ENCODE assay signal across 22 mouse cellular contexts in genomic region chr16:94722936-94723335, GRCm38 (mm10).
DNase-seq lines count a peak whose midpoint lies in the region; ATAC-seq and TF ChIP-seq lines count a peak whose summit lies in the region.
"Had no signal": no experiment of that assay in that cellular context is flagged by ENCODE, and none has a peak within 500 bp of the region (broad histone marks: within the 10 kb centered on the region; RNA-seq: fewer than 3 reads in every experiment).

No protein-coding gene starts in this region.

- H3K27ac ChIP-seq in heart, embryonic 11.5 days (ENCODE audit: low read depth, low read length) = peak overlapping the region; percentile 98
- H3K27ac ChIP-seq in midbrain, embryonic 11.5 days (ENCODE audit: low read depth, low read length) = no peak overlapping the region
- H3K27ac ChIP-seq in midbrain, embryonic 10.5 days (replicated peaks) = no peak overlapping the region
- H3K27ac ChIP-seq in ES-E14 (ENCODE audit: insufficient read depth, low read depth, low read length, poor library complexity, severe bottlenecking) = no peak overlapping the region
- H3K27ac ChIP-seq: limb, embryonic 13.5 days; liver, embryonic 12.5 days; midbrain, embryonic 12.5 days; stomach, embryonic 15.5 days had no signal

- peak; percentile 23; the same call in 1 of the 2 replicates for ATAC-seq in heart, embryonic 11.5 days (replicated peaks; ENCODE audit: insufficient number of reproducible peaks, low FRiP score, low TSS enrichment)
- no peak for ATAC-seq in midbrain, embryonic 11.5 days (ENCODE audit: low FRiP score)
- ATAC-seq: forebrain, embryonic 16.5 days; intestine, postnatal 0 days; liver, embryonic 12.5 days had no signal

- H3K9ac ChIP-seq in heart, embryonic 11.5 days (ENCODE audit: low read depth, low read length) = peak overlapping the region; percentile 78
- no peak overlapping the region for H3K9ac ChIP-seq in midbrain, embryonic 11.5 days (ENCODE audit: low read length)
- no peak overlapping the region for H3K9ac ChIP-seq in ES-E14 (ENCODE audit: insufficient read depth, low read depth, low read length, poor library complexity, severe bottlenecking)
- H3K9ac ChIP-seq: hindbrain, embryonic 12.5 days; limb, embryonic 13.5 days; liver, embryonic 12.5 days; midbrain, embryonic 12.5 days; neural tube, embryonic 15.5 days; stomach, embryonic 15.5 days had no signal

- H3K4me1 ChIP-seq in heart, embryonic 11.5 days (ENCODE audit: control insufficient read depth, insufficient read depth, low read length) = peaks cover 25% of the 10 kb centered on the region
- H3K4me1 ChIP-seq in midbrain, embryonic 11.5 days (ENCODE audit: control insufficient read depth, insufficient read depth, low read length) = no peaks in the 10 kb centered on the region
- peaks cover 22% of the 10 kb centered on the region for H3K4me1 ChIP-seq in midbrain, embryonic 10.5 days
- peaks cover 0 to 10% of the 10 kb centered on the region in 2 experiments; a peak in 1 of 4 replicates for H3K4me1 ChIP-seq in ES-E14 (ENCODE audit: control insufficient read depth in 2 of 2, insufficient read depth in 2 of 2, low read length in 2 of 2, poor library complexity in 1 of 2)

- peak overlapping the region; percentile 61 for H3K4me2 ChIP-seq in heart, embryonic 11.5 days
- no peak overlapping the region for H3K4me2 ChIP-seq in midbrain, embryonic 11.5 days
- H3K4me2 ChIP-seq: liver, embryonic 12.5 days; stomach, embryonic 15.5 days had no signal

- in situ Hi-C loops in ES-E14 (cut with MboI; ENCODE audit: low sequenced_read_pairs in 2 of 2, unreplicated experiment in 2 of 2) = no loop called here

- WGBS in heart, embryonic 11.5 days (ENCODE audit: insufficient replicate concordance) = 67% methylated on average over 12 of the region's 12 CpGs
- 79% methylated on average over 12 of the region's 12 CpGs for WGBS in midbrain, embryonic 11.5 days
- 85% methylated on average over 12 of the region's 12 CpGs for WGBS in midbrain, embryonic 10.5 days

- no peaks in the 10 kb centered on the region for H3K27me3 ChIP-seq in heart, embryonic 11.5 days (ENCODE audit: control insufficient read depth, insufficient read depth, low read length)
- no peaks in the 10 kb centered on the region for H3K27me3 ChIP-seq in midbrain, embryonic 11.5 days (ENCODE audit: control insufficient read depth, insufficient read depth, low read length)
- no peaks in the 10 kb centered on the region for H3K27me3 ChIP-seq in midbrain, embryonic 10.5 days (ENCODE audit: low read depth, poor library complexity, severe bottlenecking)
- H3K27me3 ChIP-seq: hindbrain, embryonic 12.5 days; limb, embryonic 13.5 days; neural tube, embryonic 15.5 days; stomach, embryonic 15.5 days had no signal

- H3K36me3 ChIP-seq in heart, embryonic 11.5 days (ENCODE audit: control insufficient read depth, insufficient read depth, low read length) = no peaks in the 10 kb centered on the region
- H3K36me3 ChIP-seq in midbrain, embryonic 11.5 days (ENCODE audit: control insufficient read depth, insufficient read depth, low read length) = no peaks in the 10 kb centered on the region
- no peaks in the 10 kb centered on the region for H3K36me3 ChIP-seq in midbrain, embryonic 10.5 days
- no peaks in the 10 kb centered on the region for H3K36me3 ChIP-seq in ES-E14 (ENCODE audit: control insufficient read depth, insufficient read depth, low read length, poor library complexity, severe bottlenecking)
- H3K36me3 ChIP-seq: forebrain, embryonic 10.5 days; hindbrain, embryonic 12.5 days; limb, embryonic 13.5 days; liver, embryonic 12.5 days; midbrain, embryonic 12.5 days; neural tube, embryonic 15.5 days; stomach, embryonic 15.5 days had no signal

- H3K4me3 ChIP-seq in heart, embryonic 11.5 days (ENCODE audit: low read depth, low read length) = peak overlapping the region; percentile 39
- H3K4me3 ChIP-seq in midbrain, embryonic 11.5 days (ENCODE audit: low read depth, low read length) = no peak overlapping the region
- no peak overlapping the region for H3K4me3 ChIP-seq in midbrain, embryonic 10.5 days
- H3K4me3 ChIP-seq in ES-E14 (ENCODE audit: insufficient read depth in 1 of 2, low read depth in 1 of 2, low read length in 2 of 2, poor library complexity in 1 of 2, severe bottlenecking in 1 of 2) = peak overlapping the region; percentile 6 to 20; a peak in 2 of 4 replicates
- H3K4me3 ChIP-seq: hindbrain, embryonic 12.5 days; limb, embryonic 13.5 days; liver, embryonic 12.5 days; midbrain, embryonic 12.5 days; stomach, embryonic 15.5 days had no signal

- DNase-seq in heart, adult 11 months = no peak
- peak; percentile 54 for DNase-seq in midbrain, embryonic 11.5 days (ENCODE audit: low spot score, missing footprints)
- DNase-seq in midbrain, embryonic 10.5 days (ENCODE audit: low spot score) = no peak
- DNase-seq in ES-E14 (ENCODE audit: low read depth, low spot score) = no peak
- DNase-seq in right cerebral cortex, postnatal 36 days (ENCODE audit: low spot score in 2 of 2) = no peak
- DNase-seq in urinary bladder, postnatal 25 days (ENCODE audit: low spot score) = no peak
- DNase-seq: adrenal gland, postnatal 25 days; gastrocnemius, postnatal 10 days; kidney, postnatal 36 days; lung, postnatal 10 days; right cerebral cortex, adult 18-20 months; thymus, adult 18-20 months had no signal

- no peaks in the 10 kb centered on the region for H3K9me3 ChIP-seq in heart, embryonic 11.5 days (replicated peaks; ENCODE audit: control insufficient read depth, low read length)
- H3K9me3 ChIP-seq in midbrain, embryonic 11.5 days (ENCODE audit: control insufficient read depth, low read length) = no peaks in the 10 kb centered on the region
- H3K9me3 ChIP-seq in midbrain, embryonic 10.5 days (replicated peaks) = no peaks in the 10 kb centered on the region
- H3K9me3 ChIP-seq in ES-E14 (ENCODE audit: control insufficient read depth, insufficient read depth, low read depth, low read length) = no peaks in the 10 kb centered on the region
- H3K9me3 ChIP-seq: hindbrain, embryonic 12.5 days; limb, embryonic 13.5 days; liver, embryonic 12.5 days; midbrain, embryonic 12.5 days; stomach, embryonic 15.5 days had no signal

TF ChIP-seq in ES-E14, 5 proteins besides CTCF, POLR2A, EP300 and RAD21:
- TF ChIP-seq MAFK (IDR thresholded peaks at IDR 0.05; ENCODE audit: insufficient read depth, low read depth, low read length) (no peak), ZC3H11A (IDR thresholded peaks at IDR 0.05; ENCODE audit: borderline replicate concordance, low read depth, low read length) (no peak)

Comparison
In these comparisons a context has a peak if more than half of its experiments do, and no peak if none do; other contexts are left out.
1. H3K4me3 ChIP-seq: peak in heart, embryonic 11.5 days (single experiment) and ES-E14 (2 of 2); none in midbrain, embryonic 11.5 days (single experiment) and midbrain, embryonic 10.5 days (single experiment).